Mouse (Mus musculus): Measurements from ENCODE around the gene Wdr66. TPM values are rescaled to one million over a fixed set of nuclear protein-coding genes. Genes with fewer than 3 reads are reported as not detected.

The Wdr66 gene
- polyA plus RNA-seq, 1 experiment from 2014 or later = 1.5 TPM

Other genes with a start within 250 kb of the Wdr66 start
- gene Orai1, start 237.0 kb upstream of the Wdr66 start, polyA plus RNA-seq (2015; fragmentation: Nextera tagmentation; extraction: Ambion mirVana) = 18.2 and 19.3 TPM in 2 replicates
- 3.9 and 7.4 TPM in 2 replicates for gene Morn3, start 205.1 kb upstream of the Wdr66 start, polyA plus RNA-seq (2015; fragmentation: Nextera tagmentation; extraction: Ambion mirVana)
- 12.4 and 14.5 TPM in 2 replicates for gene Tmem120b, start 183.7 kb upstream of the Wdr66 start, polyA plus RNA-seq (2015; fragmentation: Nextera tagmentation; extraction: Ambion mirVana)
- 5.3 and 5.6 TPM in 2 replicates for gene Rhof, start 119.4 kb upstream of the Wdr66 start, polyA plus RNA-seq (2015; fragmentation: Nextera tagmentation; extraction: Ambion mirVana)
- 8.4 and 9.1 TPM in 2 replicates for gene Setd1b, start 109.9 kb upstream of the Wdr66 start, polyA plus RNA-seq (2015; fragmentation: Nextera tagmentation; extraction: Ambion mirVana)
- 87.0 and 91.8 TPM in 2 replicates for gene Psmd9, start 82.7 kb upstream of the Wdr66 start, polyA plus RNA-seq (2015; fragmentation: Nextera tagmentation; extraction: Ambion mirVana)
- 0.18 and 0.91 TPM in 2 replicates for gene Hpd, start 69.4 kb upstream of the Wdr66 start, polyA plus RNA-seq (2015; fragmentation: Nextera tagmentation; extraction: Ambion mirVana)
- gene Bcl7a, start 91.7 kb downstream of the Wdr66 start, polyA plus RNA-seq (2015; fragmentation: Nextera tagmentation; extraction: Ambion mirVana) = 21.8 and 23.9 TPM in 2 replicates
- 15.0 and 17.8 TPM in 2 replicates for gene Mlxip, start 142.7 kb downstream of the Wdr66 start, polyA plus RNA-seq (2015; fragmentation: Nextera tagmentation; extraction: Ambion mirVana)
- 1.5 and 1.7 TPM in 2 replicates for gene Lrrc43, start 237.2 kb downstream of the Wdr66 start, polyA plus RNA-seq (2015; fragmentation: Nextera tagmentation; extraction: Ambion mirVana)
- not detected in 2 replicates for gene Il31, start 237.4 kb downstream of the Wdr66 start, polyA plus RNA-seq (2015; fragmentation: Nextera tagmentation; extraction: Ambion mirVana)